Mouse (Mus musculus) brain, embryonic 14.5 days (tissue): ENCODE results near the gene Snrpc.

Experiments used
- CTCF ChIP-seq: fragments of 200-500 bp; IDR thresholded peaks from 2 replicates; pipeline ENCODE4 v1.5.1; 2012; ENCODE audit warnings: inconsistent platforms, mild to moderate bottlenecking, moderate library complexity, borderline replicate concordance; ENCODE audit not compliant: insufficient read depth, insufficient read length; ENCODE audit errors: extremely low read depth
- POLR2A ChIP-seq: fragments of 200-500 bp; IDR thresholded peaks from 2 replicates; pipeline ENCODE4 v1.6.1; 2012; ENCODE audit warnings: mild to moderate bottlenecking, inconsistent platforms, borderline replicate concordance; ENCODE audit not compliant: poor library complexity, insufficient read depth, insufficient read length, severe bottlenecking; ENCODE audit errors: extremely low read depth

DNA sequence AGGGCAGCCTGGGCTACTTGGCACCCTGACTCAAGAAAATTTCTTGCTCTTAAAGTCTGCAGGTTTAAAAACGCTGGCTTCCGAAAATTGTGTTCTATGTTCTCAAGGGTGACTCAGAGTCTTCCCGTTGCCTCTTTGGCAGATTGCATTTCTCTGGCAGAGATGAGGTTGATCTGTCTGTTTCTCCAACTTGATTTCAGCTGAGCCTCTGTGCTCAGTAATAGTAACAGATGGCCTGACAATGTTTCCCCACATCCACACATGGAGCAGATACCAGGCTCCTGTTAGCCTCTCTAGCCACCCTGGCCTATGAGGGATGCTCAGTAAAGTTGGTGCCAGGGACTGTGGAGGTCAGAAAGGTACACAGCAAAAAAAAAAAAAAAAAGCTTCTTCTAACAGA is 33.9 kb downstream of the Snrpc start:
- TF ChIP-seq CTCF = no peak
- TF ChIP-seq POLR2A = no peak
